Mouse (Mus musculus) heart, postnatal 10 days (tissue): ENCODE results near the gene Alox12. TPM values are rescaled to one million over a fixed set of nuclear protein-coding genes. Genes with fewer than 3 reads are reported as not detected.

Experiments used
- DNase-seq, 2 experiments: peaks; one replicate each; pipeline ENCODE4 v3.0.0; 2021
- intact Hi-C: fragments of 180-260 bp; cut with DNase I; formaldehyde crosslinking; loops from one replicate; pipeline ENCODE4 v1.15.1; 2025
- total RNA-seq, 2 experiments: library from RNA; stranded (reverse); gene quantifications; 2 replicates each; pipeline ENCODE4 v1.2.3; 2021

Alox12 gene
- total RNA-seq, 2 experiments from 2014 or later, result 3.4 to 5.2 TPM

DNA sequence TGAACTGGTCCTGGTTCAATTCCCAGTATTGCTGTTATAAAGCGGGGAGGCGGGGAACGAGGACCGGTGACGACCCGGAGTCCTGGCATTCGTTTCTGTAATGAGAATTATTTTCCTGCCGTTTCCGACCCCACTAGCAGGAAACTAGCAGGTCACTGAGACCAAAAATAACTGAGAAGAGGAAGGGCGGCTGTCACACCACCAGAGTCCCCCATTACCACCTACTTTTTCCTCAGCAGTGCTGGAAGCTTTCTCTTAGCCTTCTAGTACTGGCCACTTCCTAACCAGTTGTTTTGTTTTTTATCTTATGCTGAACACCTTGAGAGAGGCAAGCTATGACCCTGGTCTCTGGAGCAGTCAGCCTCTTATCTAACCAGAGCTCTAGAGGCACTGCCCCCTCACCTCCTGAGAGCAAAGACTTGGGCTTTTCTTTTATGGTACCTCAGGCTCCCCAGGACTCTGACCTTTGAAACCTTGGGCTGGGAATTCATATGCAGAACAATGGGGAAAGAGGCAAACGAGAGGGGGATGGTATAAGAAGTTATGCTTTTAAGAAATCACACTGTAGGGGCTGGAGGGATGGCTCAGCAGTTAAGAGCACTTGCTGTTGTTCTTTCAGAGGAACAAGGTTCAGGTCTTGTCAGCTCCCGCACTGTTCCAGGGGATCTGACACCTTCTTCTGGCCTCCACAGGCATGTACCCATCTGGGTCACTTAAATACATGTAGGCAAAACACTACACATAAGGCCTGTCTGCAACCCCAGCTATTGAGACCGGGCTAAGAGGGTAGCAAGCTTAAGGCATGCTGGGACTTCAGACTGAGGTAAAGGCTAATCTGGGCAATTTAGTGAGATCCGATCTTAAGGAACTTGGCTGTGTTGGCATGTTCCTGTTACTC lies 33.3 kb downstream of the Alox12 start:
- intact Hi-C loops, result no loop called here
- no peak for DNase-seq

DNA sequence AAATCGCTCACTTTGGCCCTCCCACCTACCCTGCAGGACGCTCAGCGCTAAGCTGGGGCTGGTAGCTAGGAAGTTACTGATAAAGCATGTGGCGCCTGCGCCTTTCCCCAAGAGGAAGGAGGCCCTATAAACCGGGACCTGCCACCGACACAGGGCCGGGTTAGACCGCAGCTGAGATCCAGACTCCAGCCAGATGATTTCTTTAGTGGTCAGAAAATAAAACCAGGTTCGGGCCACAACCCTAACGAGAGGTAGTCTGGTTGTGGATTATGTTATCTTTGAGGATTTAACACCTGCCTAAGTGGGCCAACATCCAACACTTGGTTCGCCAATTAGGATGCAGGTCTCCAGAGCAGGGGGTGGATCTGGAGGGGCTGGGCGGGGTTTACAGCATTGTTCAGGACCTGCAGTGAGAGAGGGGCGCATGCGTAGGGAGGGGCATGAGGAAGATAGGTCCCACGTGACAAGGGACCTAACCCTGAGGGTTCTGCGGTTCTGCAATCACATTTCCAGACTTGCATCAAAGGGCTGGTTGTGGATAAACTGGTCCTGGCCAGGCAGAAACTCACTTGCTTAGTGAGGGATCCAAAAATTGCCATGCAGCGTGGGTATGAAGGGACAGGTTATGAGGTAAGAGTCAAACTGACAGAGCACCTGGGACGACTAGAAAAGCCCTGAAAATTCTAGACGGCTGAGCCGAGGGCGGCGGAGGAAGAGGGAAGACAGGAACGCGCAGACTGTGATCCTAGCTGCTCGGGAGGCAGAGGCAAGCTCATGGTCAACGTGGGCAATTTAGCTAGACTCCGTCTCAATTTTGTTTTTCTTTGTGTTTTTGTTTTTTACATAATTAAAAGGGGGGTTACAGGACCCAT lies 34.2 kb downstream of the Alox12 start, which contains the start of gene Slc16a13:
TSS of gene Slc16a13 (minus strand) at position 334 of the 872 bp plus-strand sequence.
- intact Hi-C loops, result no loop called here
- peak; percentile 93 to 94 for DNase-seq

DNA sequence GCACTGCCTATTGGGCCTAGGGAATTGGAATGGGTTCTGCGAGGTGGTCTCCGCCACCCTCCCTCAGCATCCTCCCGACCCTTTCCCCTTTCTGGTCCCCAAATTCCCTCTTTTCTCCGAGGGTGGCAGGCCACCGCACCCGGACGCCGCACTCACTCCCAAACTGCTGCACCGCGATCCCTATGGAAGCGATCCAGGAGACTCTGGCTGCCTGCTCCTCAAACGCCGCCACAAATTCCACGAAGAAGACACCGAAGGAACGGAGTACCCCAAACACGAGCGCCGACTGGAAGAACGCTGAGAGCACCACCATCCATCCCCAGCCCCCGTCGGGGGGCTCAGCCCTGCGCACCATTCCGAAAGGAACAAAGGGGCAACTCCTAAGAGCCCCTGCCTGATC lies 34.8 kb downstream of the Alox12 start:
- peak in 1 of 2 experiments; percentile 56 for DNase-seq
- intact Hi-C loops, result no loop called here

DNA sequence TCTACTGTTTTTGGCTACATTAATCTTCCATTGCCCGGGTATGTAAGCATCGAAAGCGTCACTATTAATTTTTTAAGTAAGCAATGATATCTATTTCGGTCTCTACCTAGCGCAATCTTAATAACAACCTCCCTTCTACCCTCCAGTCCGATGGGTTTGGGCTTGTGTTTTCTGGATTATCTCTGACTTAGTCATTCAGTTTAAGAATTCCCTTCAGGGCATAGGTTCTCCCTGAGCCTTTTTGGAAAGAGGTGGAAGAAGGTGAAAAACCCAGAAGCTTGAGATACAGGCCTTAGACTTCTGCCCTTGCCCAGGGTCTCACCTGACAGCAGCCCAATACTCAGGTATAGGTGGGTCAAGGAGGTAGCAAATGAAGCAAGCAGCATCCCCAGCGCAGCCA lies 35.3 kb downstream of the Alox12 start:
- no peak for DNase-seq
- intact Hi-C loops, result no loop called here

DNA sequence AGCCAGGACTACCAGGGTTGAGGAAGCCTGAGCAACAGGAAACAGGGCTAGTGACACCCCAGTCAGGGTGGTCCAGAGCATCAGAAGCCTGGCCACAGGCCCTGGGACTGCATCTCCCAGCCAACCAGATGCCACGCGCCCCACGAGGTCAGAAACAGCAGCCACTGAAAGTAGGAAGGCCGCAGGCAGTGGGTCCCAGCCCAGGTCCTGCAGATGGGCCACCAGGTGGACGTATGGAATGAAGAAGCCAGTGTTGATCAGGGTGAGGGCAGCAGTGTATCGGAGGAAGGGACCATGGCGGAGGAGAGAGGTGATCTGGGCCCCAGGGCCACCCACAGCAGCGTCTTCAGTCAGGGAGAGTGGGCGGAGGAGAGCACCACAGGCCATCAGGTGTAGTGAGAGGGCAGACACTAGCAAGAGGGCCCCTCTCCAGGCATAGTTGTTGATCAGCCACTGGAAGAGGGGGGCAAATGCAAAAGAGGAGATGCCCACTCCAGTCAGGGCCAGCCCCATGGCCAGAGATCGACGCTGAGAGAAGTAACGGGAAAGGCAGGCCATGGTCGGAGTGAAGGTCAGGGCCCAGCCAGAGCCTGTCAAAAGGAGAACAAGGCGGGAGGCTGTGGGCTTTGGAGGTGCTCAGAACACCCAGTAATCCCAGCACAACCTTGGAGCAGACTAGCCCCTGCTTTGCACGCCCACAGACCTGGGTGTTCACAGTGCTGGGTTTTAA lies 36.2 kb downstream of the Alox12 start:
- no peak for DNase-seq
- intact Hi-C loops, result no loop called here

DNA sequence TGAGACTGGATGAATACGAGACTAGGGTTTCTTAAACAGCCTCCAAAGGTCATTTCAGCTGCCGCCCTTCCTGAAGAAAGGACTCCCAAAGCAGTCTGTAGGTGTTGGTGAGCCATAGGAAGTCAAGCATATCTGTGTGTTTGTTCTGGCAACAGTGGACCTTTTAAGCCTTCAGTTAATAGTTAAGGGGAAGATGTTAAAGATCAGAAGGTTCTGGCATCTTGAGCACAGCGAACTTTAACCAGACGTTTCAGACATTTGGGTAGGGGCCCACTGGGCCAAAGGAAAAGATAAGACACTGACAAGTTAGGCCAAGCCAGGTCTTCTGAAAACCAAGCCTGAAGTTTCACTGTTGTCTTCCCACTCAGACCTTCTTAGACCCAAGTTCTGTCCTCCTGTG lies 37.1 kb downstream of the Alox12 start:
- intact Hi-C loops, result no loop called here
- DNase-seq, result no peak

DNA sequence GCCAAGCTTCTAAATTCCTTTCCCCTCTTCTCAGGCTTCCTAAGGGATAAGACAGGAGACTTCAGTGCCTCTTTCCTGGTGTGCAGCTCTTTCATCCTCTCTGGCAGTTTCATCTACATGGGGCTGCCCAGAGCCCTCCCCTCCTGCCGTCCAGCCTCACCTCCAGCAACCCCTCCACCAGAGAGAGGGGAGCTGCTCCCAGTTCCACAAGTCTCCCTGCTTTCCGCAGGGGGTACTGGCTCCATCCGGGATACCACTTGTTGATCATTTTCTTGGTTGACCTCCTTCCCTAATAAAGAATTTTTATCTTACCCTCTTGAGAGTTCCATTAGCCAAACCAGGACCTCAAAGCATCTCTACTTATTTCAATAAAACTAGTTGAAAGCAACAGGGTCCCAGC lies 39.0 kb downstream of the Alox12 start:
- no peak for DNase-seq
- intact Hi-C loops, result no loop called here

DNA sequence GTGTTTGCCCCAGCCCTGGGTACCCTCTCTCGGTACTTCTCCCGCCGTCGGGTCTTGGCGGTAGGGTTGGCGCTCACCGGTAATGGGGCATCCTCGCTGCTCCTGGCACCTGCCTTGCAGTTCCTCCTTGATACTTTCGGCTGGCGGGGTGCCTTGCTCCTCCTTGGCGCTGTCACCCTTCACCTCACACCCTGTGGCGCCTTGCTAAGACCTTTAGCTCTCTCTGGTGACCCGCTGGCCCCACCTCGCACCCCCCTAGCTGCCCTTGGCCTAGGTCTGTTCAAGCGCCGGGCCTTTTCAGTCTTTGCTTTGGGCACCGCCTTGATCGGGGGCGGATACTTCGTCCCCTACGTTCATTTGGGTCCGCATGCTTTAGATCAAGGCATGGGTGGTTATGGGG lies 39.9 kb downstream of the Alox12 start:
- intact Hi-C loops, result no loop called here
- no peak for DNase-seq

DNA sequence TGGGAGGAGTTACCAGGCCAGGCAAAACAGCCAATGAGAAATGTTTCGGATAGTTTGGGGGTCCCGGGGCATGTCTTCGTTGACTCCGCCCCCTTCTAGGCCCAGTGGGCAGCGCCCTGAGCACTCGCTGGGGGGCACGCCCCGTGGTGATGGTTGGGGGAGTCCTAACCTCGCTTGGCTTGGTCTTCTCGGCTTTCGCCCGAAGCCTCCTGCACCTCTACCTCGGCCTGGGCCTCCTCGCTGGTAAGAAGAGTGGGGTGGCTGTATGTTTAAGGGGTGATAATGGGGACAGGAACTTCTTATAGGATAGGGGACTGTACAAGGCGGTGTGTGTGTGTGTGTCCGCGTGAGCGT lies 40.3 kb downstream of the Alox12 start:
- intact Hi-C loops, result loop anchor here (5.0 kb wide), 2 partner anchors 43 to 283 kb away; no protein-coding TSS in a partner anchor
- no peak for DNase-seq

DNA sequence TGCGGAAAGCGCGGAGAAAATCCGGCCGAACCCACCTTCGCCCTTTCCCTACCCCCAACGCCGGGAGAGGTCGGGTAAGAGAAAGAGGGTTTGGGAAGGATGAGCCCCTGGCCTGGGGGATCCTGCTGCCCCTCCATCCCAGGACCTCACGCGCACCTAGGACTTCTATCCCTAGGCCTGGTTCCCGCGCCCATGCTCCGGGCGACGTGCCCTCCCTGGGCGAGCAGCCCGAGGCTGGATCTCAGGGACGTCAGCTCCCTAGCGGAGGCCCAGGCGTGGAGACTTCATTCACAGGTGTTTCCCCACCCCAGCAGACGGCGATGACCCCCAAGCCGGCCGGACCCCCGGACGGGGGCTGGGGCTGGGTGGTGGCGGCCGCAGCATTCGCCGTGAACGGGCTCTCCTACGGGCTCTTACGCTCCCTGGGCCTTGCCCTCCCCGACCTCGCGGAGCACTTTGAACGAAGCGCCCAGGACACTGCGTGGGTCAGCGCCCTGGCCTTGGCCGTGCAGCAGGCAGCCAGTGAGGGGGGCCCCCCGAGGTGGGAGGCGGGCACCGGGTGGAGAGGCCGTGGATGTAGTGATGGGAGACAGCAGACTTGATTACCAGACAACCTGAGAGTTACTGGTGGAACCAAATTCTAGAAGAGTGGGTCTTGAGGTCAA lies 40.8 kb downstream of the Alox12 start:
- intact Hi-C loops, result loop anchor here (5.0 kb wide), 2 partner anchors 42 to 282 kb away; no protein-coding TSS in a partner anchor
- no peak for DNase-seq

DNA sequence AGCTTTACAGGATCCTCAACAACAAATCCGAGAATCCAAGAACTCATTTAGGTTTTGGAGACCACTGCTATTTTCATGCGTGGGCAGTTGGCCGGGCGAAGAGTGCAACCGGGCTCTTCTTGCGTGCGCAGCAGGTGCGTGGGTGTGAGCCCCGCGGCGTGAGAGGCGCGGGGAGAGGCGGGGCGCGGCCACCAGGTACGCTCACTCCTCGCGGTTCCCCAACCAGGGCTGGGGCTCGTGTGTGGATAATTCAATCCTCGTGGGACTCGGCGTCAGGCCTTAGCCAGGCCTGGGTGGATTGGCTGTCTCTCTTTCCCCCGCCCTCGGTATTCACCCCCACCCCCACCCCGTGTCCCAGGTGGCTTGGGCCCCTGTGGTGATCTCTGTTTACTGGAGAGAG lies 41.4 kb downstream of the Alox12 start:
- no peak for DNase-seq
- intact Hi-C loops, result loop anchor here (1.0 to 5.0 kb wide), 4 partner anchors 41 to 281 kb away; no protein-coding TSS in a partner anchor

DNA sequence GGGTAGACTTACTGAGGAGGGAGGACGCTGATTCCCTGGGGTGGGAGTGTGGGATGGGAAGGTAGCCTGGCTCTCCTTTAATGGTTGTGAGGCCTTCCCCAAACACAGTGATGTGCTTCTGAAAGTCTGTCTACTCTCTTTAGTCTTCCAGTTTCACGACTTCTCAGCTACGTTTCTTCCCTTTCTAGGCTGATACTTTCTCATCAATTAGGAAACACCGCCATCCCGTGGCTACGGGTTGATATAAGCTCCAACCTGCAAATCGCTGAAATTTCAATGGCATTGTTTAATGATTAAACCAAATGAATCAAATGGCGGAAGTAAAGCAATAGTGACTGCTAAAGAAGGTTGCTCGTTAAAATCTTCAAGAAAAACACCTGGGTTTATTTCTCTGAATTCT lies 42.3 kb downstream of the Alox12 start:
- intact Hi-C loops, result loop anchor here (1.0 to 5.0 kb wide), 4 partner anchors 41 to 281 kb away; no protein-coding TSS in a partner anchor
- DNase-seq, result peak; percentile 79 to 85

DNA sequence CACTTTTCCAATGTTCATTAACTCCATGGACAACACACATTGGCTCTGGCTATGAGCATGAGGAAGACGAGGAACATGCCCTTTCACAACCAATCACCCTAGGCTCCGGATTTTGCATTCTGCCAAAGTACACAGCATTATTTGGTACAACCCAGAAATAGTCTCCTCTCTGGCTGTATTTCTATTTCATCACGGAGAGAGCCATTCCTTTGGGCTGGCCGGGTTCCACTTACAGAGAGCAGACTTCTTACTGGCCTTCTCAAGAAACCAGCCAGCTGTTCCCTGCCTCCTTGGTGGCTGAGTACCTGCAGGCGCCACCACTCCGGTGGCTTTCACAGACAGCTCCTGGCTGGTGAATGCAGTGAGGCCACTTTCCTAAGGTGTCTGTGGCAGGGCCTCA lies 42.7 kb downstream of the Alox12 start, which contains the start of gene Slc16a11:
TSS of gene Slc16a11 (plus strand) at position 330 of the 400 bp plus-strand sequence.
- no peak for DNase-seq
- intact Hi-C loops, result loop anchor here (5.0 kb wide), 2 partner anchors 40 to 280 kb away; no protein-coding TSS in a partner anchor

DNA sequence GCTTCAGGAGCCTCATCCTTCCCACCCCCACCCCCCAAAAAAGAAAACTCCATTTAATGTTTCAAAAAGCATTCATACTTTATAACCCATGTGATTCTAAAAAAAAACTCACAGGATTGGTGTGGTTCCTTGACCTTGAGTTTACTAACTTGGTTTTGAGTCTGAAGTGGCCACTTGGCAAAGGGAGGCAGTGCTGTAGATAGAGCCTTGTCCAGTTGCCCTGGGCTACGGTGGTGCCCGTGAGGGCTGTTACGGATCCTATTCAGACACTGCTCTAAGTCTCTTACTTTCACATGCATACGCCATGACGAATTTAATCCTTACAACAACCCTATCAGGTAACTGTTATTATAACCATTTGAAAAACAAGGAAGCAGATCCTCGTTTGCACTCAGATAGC lies 43.2 kb downstream of the Alox12 start:
- no peak for DNase-seq
- intact Hi-C loops, result loop anchor here (5.0 kb wide), 2 partner anchors 40 to 280 kb away; no protein-coding TSS in a partner anchor

DNA sequence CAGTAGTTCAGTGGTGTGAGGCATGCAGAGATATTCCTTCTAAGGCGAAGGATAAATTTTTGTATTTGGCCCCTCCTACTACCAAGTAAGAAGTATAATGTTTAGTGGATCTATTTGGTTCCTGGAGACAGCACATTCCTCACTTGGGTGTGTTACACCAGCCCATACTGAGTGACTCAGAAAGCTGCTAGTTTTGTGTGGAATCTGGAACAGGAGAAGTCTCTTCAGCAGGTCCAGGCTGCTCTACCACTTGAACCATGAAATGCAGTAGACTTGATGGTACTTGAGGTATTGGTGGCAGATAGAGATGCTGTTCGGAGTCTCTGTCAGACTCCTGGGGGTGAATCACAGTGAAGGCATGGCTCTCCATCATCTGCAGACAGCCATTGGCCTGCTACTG lies 44.5 kb downstream of the Alox12 start:
- DNase-seq, result no peak
- intact Hi-C loops, result loop anchor here (5.0 kb wide), 2 partner anchors 38 to 278 kb away; no protein-coding TSS in a partner anchor

DNA sequence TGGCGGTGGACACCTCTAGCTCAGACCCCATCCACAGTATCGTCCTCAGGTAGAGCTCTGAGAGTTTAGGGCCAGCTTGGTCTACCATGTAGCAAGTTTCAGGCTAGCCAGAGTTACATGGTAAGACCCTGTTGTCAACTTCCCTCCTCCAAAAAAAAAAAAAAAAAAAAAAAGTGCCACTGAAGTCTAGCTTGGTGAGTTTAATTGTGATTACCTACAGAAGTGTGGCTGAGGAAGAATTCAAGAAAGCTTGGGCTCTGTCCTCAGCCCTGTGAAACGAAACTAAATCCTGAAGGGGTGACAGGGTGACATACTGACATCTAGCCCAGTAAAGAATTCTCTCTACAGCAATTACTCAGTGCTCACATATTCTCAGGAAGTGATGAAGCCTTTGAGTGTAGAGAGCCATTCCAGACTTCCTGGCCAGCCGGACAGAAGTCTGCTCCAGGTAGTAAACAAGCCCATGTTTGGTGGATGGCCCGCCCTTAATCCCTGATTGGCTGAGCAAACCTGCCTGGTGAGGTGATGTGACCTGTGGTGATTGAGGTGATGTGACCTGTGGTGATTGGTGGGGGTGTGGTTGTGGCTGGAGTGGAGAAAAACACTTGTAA lies 46.3 kb downstream of the Alox12 start:
- intact Hi-C loops, result no loop called here

DNA sequence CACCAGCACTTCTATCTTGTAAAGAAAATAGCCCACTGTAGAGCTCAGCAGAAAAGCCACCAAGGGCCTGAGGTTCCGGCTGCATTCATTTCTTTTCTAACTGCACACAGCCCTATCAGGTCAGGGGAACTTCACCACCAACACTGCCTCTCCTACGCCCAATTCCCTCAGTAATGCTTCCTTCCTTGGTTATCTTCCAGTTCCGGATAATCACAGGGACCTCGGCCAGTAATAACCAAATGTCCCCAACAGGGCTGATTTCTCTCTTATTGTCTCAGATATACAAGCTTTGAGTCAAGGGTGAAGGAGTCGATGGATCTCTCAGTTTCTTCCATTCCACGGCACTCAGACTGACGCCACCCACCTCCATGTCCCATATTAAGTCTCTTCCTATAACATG lies 47.9 kb downstream of the Alox12 start:
- DNase-seq, result no peak
- intact Hi-C loops, result no loop called here

More for the DNA sequence above, 46.3 kb downstream of the Alox12 start:
- no peak for DNase-seq

DNA sequence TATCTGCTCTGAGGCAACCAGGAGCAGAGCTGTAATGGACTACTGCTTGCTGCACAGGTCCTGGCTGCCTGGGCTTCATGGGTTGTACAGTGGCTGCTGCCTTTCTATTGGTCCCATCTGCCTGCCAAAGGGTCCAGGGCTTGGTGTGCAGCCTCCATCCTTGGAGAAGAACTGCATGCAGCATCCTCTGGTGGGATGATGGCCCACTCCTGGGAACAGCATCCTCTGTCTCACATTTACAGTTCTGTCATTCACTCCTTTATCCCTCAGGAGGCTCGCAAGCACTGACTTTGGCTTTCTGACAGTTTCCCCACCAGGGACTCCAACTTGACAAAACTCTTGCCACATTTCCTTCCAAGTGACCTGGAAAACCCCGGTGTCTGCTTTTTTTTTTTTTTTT lies 48.4 kb downstream of the Alox12 start:
- intact Hi-C loops, result no loop called here
- no peak for DNase-seq

DNA sequence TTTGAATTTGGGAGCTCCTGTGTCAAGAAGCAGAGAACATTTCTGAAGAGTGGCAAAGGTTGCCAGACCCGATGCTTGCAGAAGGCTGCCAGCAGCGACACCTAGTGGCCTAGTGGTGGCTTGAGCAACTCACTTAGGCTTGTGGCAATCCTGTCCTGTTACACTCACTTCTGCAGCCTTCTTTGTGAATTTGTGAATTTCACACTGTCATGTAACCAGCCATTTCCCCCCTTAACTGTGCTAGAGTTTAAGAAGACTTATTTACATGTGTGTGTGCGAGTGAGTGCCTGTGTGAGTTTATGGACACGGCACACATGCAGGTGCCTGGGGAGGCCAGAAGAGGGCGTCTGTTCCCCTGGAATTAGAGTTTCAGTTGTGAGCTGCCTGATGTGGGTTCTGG lies 53.5 kb downstream of the Alox12 start:
- intact Hi-C loops, result loop anchor here (1.0 to 2.0 kb wide), 2 partner anchors 127 to 146 kb away; no protein-coding TSS in a partner anchor

More for the DNA sequence above, 53.5 kb downstream of the Alox12 start:
- DNase-seq, result peak; percentile 85 to 91
